Mouse (Mus musculus) hindlimb bud, embryonic 11.5 days (tissue): Measurements from ENCODE around the gene Alcam.

Source experiments
- DNase-seq: peaks from one replicate; pipeline ENCODE4 v3.0.0-alpha.2; 2012; ENCODE audit warnings: low read depth, low spot score; ENCODE audit errors: extremely low spot score

Alcam gene

GRCm38 (mm10) chr16:52378811-52379597 lies 74.9 kb downstream of the Alcam start:
- DNase-seq: no peak

GRCm38 (mm10) chr16:52376827-52377226 lies 77.0 kb downstream of the Alcam start:
- no peak for DNase-seq

GRCm38 (mm10) chr16:52371956-52372355 lies 81.9 kb downstream of the Alcam start:
- DNase-seq: no peak

- DNase-seq: no peak
These were observed 85.4 kb downstream of the Alcam start for GRCm38 (mm10) chr16:52368521-52368920.

- no peak for DNase-seq
These were observed 87.0 kb downstream of the Alcam start for GRCm38 (mm10) chr16:52366915-52367314.

GRCm38 (mm10) chr16:52363944-52364511 lies 89.8 kb downstream of the Alcam start:
- no peak for DNase-seq

- no peak for DNase-seq
These were observed 110.3 kb downstream of the Alcam start for GRCm38 (mm10) chr16:52343467-52344033.

GRCm38 (mm10) chr16:52342694-52343466 lies 111.0 kb downstream of the Alcam start:
- DNase-seq: no peak

- DNase-seq: no peak
These were observed 119.8 kb downstream of the Alcam start for GRCm38 (mm10) chr16:52334084-52334483.

- DNase-seq: no peak
These were observed 120.2 kb downstream of the Alcam start for GRCm38 (mm10) chr16:52333631-52334030.

GRCm38 (mm10) chr16:52331341-52331830 lies 122.5 kb downstream of the Alcam start:
- no peak for DNase-seq

- no peak for DNase-seq
These were observed 124.5 kb downstream of the Alcam start for GRCm38 (mm10) chr16:52329420-52329819.

GRCm38 (mm10) chr16:52319229-52319628 lies 134.6 kb downstream of the Alcam start:
- no peak for DNase-seq

- DNase-seq: peak; percentile 58
These were observed 142.8 kb downstream of the Alcam start for GRCm38 (mm10) chr16:52311073-52311472.

GRCm38 (mm10) chr16:52307016-52307415 lies 146.9 kb downstream of the Alcam start:
- DNase-seq: no peak

- DNase-seq: no peak
These were observed 150.4 kb downstream of the Alcam start for GRCm38 (mm10) chr16:52303532-52303902.

- no peak for DNase-seq
These were observed 150.9 kb downstream of the Alcam start for GRCm38 (mm10) chr16:52302790-52303531.

GRCm38 (mm10) chr16:52301730-52302129 lies 152.1 kb downstream of the Alcam start:
- no peak for DNase-seq

GRCm38 (mm10) chr16:52296376-52296775 lies 157.5 kb downstream of the Alcam start:
- no peak for DNase-seq

GRCm38 (mm10) chr16:52295535-52295934 lies 158.3 kb downstream of the Alcam start:
- DNase-seq: no peak
